28 mouse cellular contexts compared by ENCODE assay signal in genomic region chr16:11022113-11022489, GRCm38 (mm10). TPM values are rescaled to one million over a fixed set of nuclear protein-coding genes. Genes with fewer than 3 reads are reported as not detected.
DNase-seq lines count a peak whose midpoint lies in the region; ATAC-seq and TF ChIP-seq lines count a peak whose summit lies in the region.
"Had no signal": no experiment of that assay in that cellular context is flagged by ENCODE, and none has a peak within 500 bp of the region (broad histone marks: within the 10 kb centered on the region; RNA-seq: fewer than 3 reads in every experiment).

No protein-coding gene starts in this region.

- 87% methylated on average over 4 of the region's 4 CpGs for WGBS in embryonic facial prominence, embryonic 11.5 days
- WGBS in embryonic facial prominence, embryonic 10.5 days: 90% methylated on average over 4 of the region's 4 CpGs
- 68% methylated on average over 4 of the region's 4 CpGs for WGBS in liver, postnatal 0 days (ENCODE audit: insufficient replicate concordance)
- WGBS in liver, embryonic 11.5 days: 81% methylated on average over 4 of the region's 4 CpGs

- H3K27me3 ChIP-seq in embryonic facial prominence, embryonic 11.5 days (ENCODE audit: control insufficient read depth, insufficient read depth, low read length): no peaks in the 10 kb centered on the region
- H3K27me3 ChIP-seq in embryonic facial prominence, embryonic 10.5 days (replicated peaks; ENCODE audit: low read depth, poor library complexity, severe bottlenecking): no peaks in the 10 kb centered on the region
- no peaks in the 10 kb centered on the region for H3K27me3 ChIP-seq in liver, postnatal 0 days (ENCODE audit: insufficient read depth, low read length)
- no peaks in the 10 kb centered on the region for H3K27me3 ChIP-seq in liver, embryonic 11.5 days (replicated peaks; ENCODE audit: control insufficient read depth, insufficient read depth, low read length)
- H3K27me3 ChIP-seq: forebrain, embryonic 12.5 days; heart, embryonic 12.5 days; liver, embryonic 13.5 days; stomach, embryonic 15.5 days had no signal

- H3K9me3 ChIP-seq in embryonic facial prominence, embryonic 11.5 days (replicated peaks; ENCODE audit: control insufficient read depth, low read length): no peaks in the 10 kb centered on the region
- H3K9me3 ChIP-seq in embryonic facial prominence, embryonic 10.5 days: no peaks in the 10 kb centered on the region
- H3K9me3 ChIP-seq in liver, postnatal 0 days (ENCODE audit: low read length): no peaks in the 10 kb centered on the region
- no peaks in the 10 kb centered on the region for H3K9me3 ChIP-seq in liver, embryonic 11.5 days (ENCODE audit: control insufficient read depth, low read length)
- H3K9me3 ChIP-seq: forebrain, embryonic 12.5 days; G1E; heart, embryonic 12.5 days; liver, embryonic 13.5 days; stomach, embryonic 15.5 days had no signal

- no peak overlapping the region for H3K9ac ChIP-seq in embryonic facial prominence, embryonic 11.5 days (replicated peaks; ENCODE audit: low read length)
- H3K9ac ChIP-seq in liver, postnatal 0 days (replicated peaks): no peak overlapping the region
- H3K9ac ChIP-seq in liver, embryonic 11.5 days (ENCODE audit: low read depth, low read length): no peak overlapping the region
- H3K9ac ChIP-seq: forebrain, embryonic 12.5 days; heart, embryonic 12.5 days; hindbrain, embryonic 14.5 days; liver, embryonic 13.5 days; lung, embryonic 14.5 days; stomach, embryonic 15.5 days had no signal

- TF ChIP-seq CTCF in liver, postnatal 0 days (IDR thresholded peaks at IDR 0.05; ENCODE audit: low read depth): no peak

- no peak for DNase-seq in embryonic facial prominence, embryonic 11.5 days (ENCODE audit: low spot score)
- DNase-seq in embryonic facial prominence, embryonic 10.5 days (ENCODE audit: low spot score): no peak
- DNase-seq in liver, postnatal 0 days: no peak
- DNase-seq in liver, embryonic 11.5 days (ENCODE audit: low spot score): no peak
- peak; percentile 36 for DNase-seq in 416B (ENCODE audit: low read depth)
- no peak for DNase-seq in adrenal gland, postnatal 10 days
- DNase-seq in right cerebral cortex, postnatal 36 days (ENCODE audit: low spot score in 2 of 2): no peak
- DNase-seq: adrenal gland, adult 8-10 months; cerebellum, adult 11 months; cerebellum, adult 9-10 months; gastrocnemius, adult 2 months; gastrocnemius, postnatal 36 days; heart, adult 2 months; kidney, adult 18-20 months; kidney, postnatal 36 days; liver, embryonic 13.5 days; lung, postnatal 14 days; right cerebral cortex, postnatal 14 days had no signal

- 0 out of 2 replicates have a peak, but pooled peaks cover 2% of the 10 kb centered on the region for H3K4me1 ChIP-seq in embryonic facial prominence, embryonic 11.5 days (ENCODE audit: control insufficient read depth, insufficient read depth, low read length)
- H3K4me1 ChIP-seq in embryonic facial prominence, embryonic 10.5 days: peaks cover 25% of the 10 kb centered on the region
- no peaks in the 10 kb centered on the region for H3K4me1 ChIP-seq in liver, postnatal 0 days (ENCODE audit: insufficient read depth)
- 0 out of 2 replicates have a peak, but pooled peaks cover 2% of the 10 kb centered on the region for H3K4me1 ChIP-seq in liver, embryonic 11.5 days (replicated peaks; ENCODE audit: control insufficient read depth, insufficient read depth, low read length)

- no peak overlapping the region for H3K4me2 ChIP-seq in embryonic facial prominence, embryonic 11.5 days (ENCODE audit: low read depth, low read length)
- no peak overlapping the region for H3K4me2 ChIP-seq in liver, postnatal 0 days (ENCODE audit: low read depth, low read length)
- H3K4me2 ChIP-seq in liver, embryonic 11.5 days: no peak overlapping the region
- H3K4me2 ChIP-seq: forebrain, embryonic 12.5 days; heart, embryonic 12.5 days; hindbrain, embryonic 14.5 days; liver, embryonic 13.5 days; lung, embryonic 14.5 days; stomach, embryonic 15.5 days had no signal

- no peak for TF ChIP-seq EP300 in liver, postnatal 0 days (IDR thresholded peaks at IDR 0.05; ENCODE audit: low read depth)

- ATAC-seq in embryonic facial prominence, embryonic 11.5 days (replicated peaks; ENCODE audit: insufficient number of reproducible peaks, low FRiP score, low TSS enrichment, low read depth): 0 out of 2 replicates have a peak, but pooled peaks have one; percentile 19
- 0 out of 2 replicates have a peak, but pooled peaks have one; percentile 13 for ATAC-seq in liver, postnatal 0 days
- no peak for ATAC-seq in liver, embryonic 11.5 days (replicated peaks; ENCODE audit: low FRiP score)
- peak; percentile 94 for ATAC-seq in megakaryocyte, adult 5-6 weeks (ENCODE audit: poor library complexity, severe bottlenecking)

- H3K4me3 ChIP-seq in embryonic facial prominence, embryonic 11.5 days (ENCODE audit: low read depth, low read length): no peak overlapping the region
- H3K4me3 ChIP-seq in embryonic facial prominence, embryonic 10.5 days: no peak overlapping the region
- no peak overlapping the region for H3K4me3 ChIP-seq in liver, postnatal 0 days (ENCODE audit: low read depth, low read length)
- no peak overlapping the region for H3K4me3 ChIP-seq in liver, embryonic 11.5 days (ENCODE audit: low read depth, low read length)
- H3K4me3 ChIP-seq: forebrain, embryonic 12.5 days; gastrocnemius, adult 2 months; heart, adult 2 months; heart, embryonic 12.5 days; layer of hippocampus, adult 2 months; liver, embryonic 13.5 days; megakaryocyte, embryonic 14.5 days; myocyte; stomach, embryonic 15.5 days had no signal

- H3K36me3 ChIP-seq in embryonic facial prominence, embryonic 11.5 days (replicated peaks; ENCODE audit: control insufficient read depth, insufficient read depth, low read depth, low read length): no peaks in the 10 kb centered on the region
- no peaks in the 10 kb centered on the region for H3K36me3 ChIP-seq in embryonic facial prominence, embryonic 10.5 days (replicated peaks)
- no peaks in the 10 kb centered on the region for H3K36me3 ChIP-seq in liver, postnatal 0 days (replicated peaks; ENCODE audit: insufficient read depth, low read length)
- H3K36me3 ChIP-seq in liver, embryonic 11.5 days (ENCODE audit: control insufficient read depth, insufficient read depth, low read length): no peaks in the 10 kb centered on the region
- H3K36me3 ChIP-seq: forebrain, embryonic 12.5 days; G1E; heart, embryonic 12.5 days; liver, embryonic 13.5 days; stomach, embryonic 15.5 days had no signal

- H3K27ac ChIP-seq in embryonic facial prominence, embryonic 11.5 days (replicated peaks; ENCODE audit: low read depth, low read length): no peak overlapping the region
- no peak overlapping the region for H3K27ac ChIP-seq in embryonic facial prominence, embryonic 10.5 days (replicated peaks)
- no peak overlapping the region for H3K27ac ChIP-seq in liver, postnatal 0 days (ENCODE audit: low read depth)
- no peak overlapping the region for H3K27ac ChIP-seq in liver, embryonic 11.5 days (ENCODE audit: low read depth, low read length)
- H3K27ac ChIP-seq: gastrocnemius, adult 2 months; heart, adult 2 months; hindbrain, embryonic 14.5 days; liver, embryonic 13.5 days; stomach, embryonic 15.5 days had no signal

RNA-seq across cellular contexts. Expression of gene Snn, which starts 38.6 kb away (rescaled TPM):
- 66.4 and 75.6 TPM in 2 replicates for polyA plus RNA-seq in embryonic facial prominence, embryonic 11.5 days (2014; fragmentation: Nextera tagmentation; extraction: Ambion mirVana)
- polyA plus RNA-seq in embryonic facial prominence, embryonic 10.5 days (2016; fragmentation: Nextera tagmentation; extraction: Ambion mirVana): 56.5 and 59.5 TPM in 2 replicates
- polyA plus RNA-seq in liver, postnatal 0 days (2015; fragmentation: Nextera tagmentation; extraction: Ambion mirVana): 4.8 and 5.0 TPM in 2 replicates
- polyA plus RNA-seq in liver, embryonic 11.5 days (2014; fragmentation: Nextera tagmentation; extraction: Ambion mirVana): 17.0 and 18.0 TPM in 2 replicates
- 1.1 and 1.7 TPM in 2 replicates for total RNA-seq in megakaryocyte, adult 5-6 weeks (2015)
- total RNA-seq in megakaryocyte, adult 5-6 weeks (2017): 0.98 and 1.5 TPM in 2 replicates
- total RNA-seq in adrenal gland, postnatal 10 days (2021): 10 to 100 TPM; 23.2 to 27.3 TPM

RNA-seq across cellular contexts. Expression of gene Litaf, which starts 43.9 kb away (rescaled TPM):
- 92.5 and 94.4 TPM in 2 replicates for polyA plus RNA-seq in embryonic facial prominence, embryonic 11.5 days (2014; fragmentation: Nextera tagmentation; extraction: Ambion mirVana)
- polyA plus RNA-seq in embryonic facial prominence, embryonic 10.5 days (2016; fragmentation: Nextera tagmentation; extraction: Ambion mirVana): 97.3 and 115 TPM in 2 replicates
- 77.3 and 79.2 TPM in 2 replicates for polyA plus RNA-seq in liver, postnatal 0 days (2015; fragmentation: Nextera tagmentation; extraction: Ambion mirVana)
- 53.6 and 56.0 TPM in 2 replicates for polyA plus RNA-seq in liver, embryonic 11.5 days (2014; fragmentation: Nextera tagmentation; extraction: Ambion mirVana)
- 102 and 108 TPM in 2 replicates for total RNA-seq in megakaryocyte, adult 5-6 weeks (2015)
- 88.0 and 90.7 TPM in 2 replicates for total RNA-seq in megakaryocyte, adult 5-6 weeks (2017)
- 10 to 100 TPM; 47.5 to 51.3 TPM for total RNA-seq in adrenal gland, postnatal 10 days (2021)
